Mouse (Mus musculus): Measurements from ENCODE around the gene Rad21l.
"Not testable (repeated sequence)": the region's sequence is repeated elsewhere in the genome, so short reads cannot be mapped to it uniquely, and the experiment has no call there.

Gene Rad21l

GRCm38 (mm10) chr2:151628011-151628410, 40.3 kb downstream of the Rad21l start:
- no peak for DNase-seq (ENCODE audit: low spot score)

GRCm38 (mm10) chr2:151626296-151626695, 42.0 kb downstream of the Rad21l start:
- no peak for DNase-seq (ENCODE audit: low spot score)

- DNase-seq (ENCODE audit: low spot score), result no peak
Measured at GRCm38 (mm10) chr2:151623776-151624175, 44.6 kb downstream of the Rad21l start.

GRCm38 (mm10) chr2:151616551-151617329, 51.6 kb downstream of the Rad21l start:
- DNase-seq (ENCODE audit: low spot score), result no peak

- DNase-seq (ENCODE audit: low spot score), result not testable (repeated sequence)
Measured at GRCm38 (mm10) chr2:151615779-151616178, 52.6 kb downstream of the Rad21l start.

- no peak for DNase-seq (ENCODE audit: low spot score)
Measured at GRCm38 (mm10) chr2:151609974-151610373, 58.4 kb downstream of the Rad21l start.

GRCm38 (mm10) chr2:151608435-151608834, 59.9 kb downstream of the Rad21l start:
- DNase-seq (ENCODE audit: low spot score), result no peak

- DNase-seq (ENCODE audit: low spot score), result no peak
Measured at GRCm38 (mm10) chr2:151605437-151605987, 62.8 kb downstream of the Rad21l start.

- no peak for DNase-seq (ENCODE audit: low spot score)
Measured at GRCm38 (mm10) chr2:151603630-151604029, 64.7 kb downstream of the Rad21l start.

GRCm38 (mm10) chr2:151602106-151602505, 66.2 kb downstream of the Rad21l start:
- DNase-seq (ENCODE audit: low spot score), result no peak

GRCm38 (mm10) chr2:151598068-151598467, 70.3 kb downstream of the Rad21l start:
- no peak for DNase-seq (ENCODE audit: low spot score)

All from ovary, adult 18-20 months (tissue).